Mouse (Mus musculus) brain, embryonic 14.5 days (tissue): Measurements from ENCODE around the gene Usp46. TPM values are rescaled to one million over a fixed set of nuclear protein-coding genes. Genes with fewer than 3 reads are reported as not detected.
"Not testable (repeated sequence)": the region's sequence is repeated elsewhere in the genome, so short reads cannot be mapped to it uniquely, and the experiment has no call there.

Experiments
- DNase-seq: peaks from one replicate; pipeline ENCODE4 v3.0.0-alpha.2; 2011; ENCODE audit warnings: low read depth
- CTCF ChIP-seq: fragments of 200-500 bp; IDR thresholded peaks from 2 replicates; pipeline ENCODE4 v1.5.1; 2012; ENCODE audit warnings: inconsistent platforms, mild to moderate bottlenecking, moderate library complexity, borderline replicate concordance; ENCODE audit not compliant: insufficient read depth, insufficient read length; ENCODE audit errors: extremely low read depth
- POLR2A ChIP-seq: fragments of 200-500 bp; IDR thresholded peaks from 2 replicates; pipeline ENCODE4 v1.6.1; 2012; ENCODE audit warnings: mild to moderate bottlenecking, inconsistent platforms, borderline replicate concordance; ENCODE audit not compliant: poor library complexity, insufficient read depth, insufficient read length, severe bottlenecking; ENCODE audit errors: extremely low read depth
- polyA plus RNA-seq: library from polyadenylated mRNA; depleted of rRNA; stranded (reverse); fragments of >200 nt; gene quantifications from 2 replicates; pipeline ENCODE4 v1.2.3, GENCODE M21; 2012

Gene Usp46
- polyA plus RNA-seq, 1 experiment, result 24.4 TPM

GRCm38 (mm10) chr5:74092833-74093555, 24.8 kb upstream of the Usp46 start:
- no peak for TF ChIP-seq CTCF
- TF ChIP-seq POLR2A, result peak; percentile 61; the same call in 1 of the 2 replicates
- peak; percentile 99 for DNase-seq

GRCm38 (mm10) chr5:74092481-74092832, 24.2 kb upstream of the Usp46 start:
- TF ChIP-seq POLR2A, result no peak
- TF ChIP-seq CTCF, result no peak
- DNase-seq, result no peak

GRCm38 (mm10) chr5:74089643-74090042, 21.4 kb upstream of the Usp46 start:
- no peak for TF ChIP-seq CTCF
- no peak for TF ChIP-seq POLR2A
- no peak for DNase-seq

GRCm38 (mm10) chr5:74081756-74082155, 13.5 kb upstream of the Usp46 start:
- no peak for DNase-seq
- no peak for TF ChIP-seq CTCF
- TF ChIP-seq POLR2A, result no peak

GRCm38 (mm10) chr5:74078861-74079615, 10.8 kb upstream of the Usp46 start:
- no peak for TF ChIP-seq POLR2A
- no peak for TF ChIP-seq CTCF
- DNase-seq, result no peak

- DNase-seq, result no peak
- TF ChIP-seq CTCF, result no peak
Observed at GRCm38 (mm10) chr5:74078400-74078799, 10.2 kb upstream of the Usp46 start.

- TF ChIP-seq CTCF (no peak), POLR2A (no peak)
Observed at GRCm38 (mm10) chr5:74077959-74078358, 9.7 kb upstream of the Usp46 start.

GRCm38 (mm10) chr5:74076759-74077158, 8.5 kb upstream of the Usp46 start:
- DNase-seq, result no peak
- TF ChIP-seq CTCF, result no peak
- no peak for TF ChIP-seq POLR2A

More at GRCm38 (mm10) chr5:74077959-74078358, 9.7 kb upstream of the Usp46 start:
- no peak for DNase-seq

GRCm38 (mm10) chr5:74070564-74070963, 2.3 kb upstream of the Usp46 start:
- DNase-seq, result not testable (repeated sequence)

GRCm38 (mm10) chr5:74068714-74069321, 587 bp upstream of the Usp46 start:
- peak; percentile 74 for DNase-seq
- TF ChIP-seq POLR2A (no peak), CTCF (no peak)

GRCm38 (mm10) chr5:74067346-74067745, 885 bp downstream of the Usp46 start:
- no peak for TF ChIP-seq CTCF
- TF ChIP-seq POLR2A, result no peak
- no peak for DNase-seq

- no peak for TF ChIP-seq POLR2A
- no peak for TF ChIP-seq CTCF
- DNase-seq, result peak; percentile 40
Observed at GRCm38 (mm10) chr5:74066416-74067115, 1.7 kb downstream of the Usp46 start.
